In the genomic region with DNA sequence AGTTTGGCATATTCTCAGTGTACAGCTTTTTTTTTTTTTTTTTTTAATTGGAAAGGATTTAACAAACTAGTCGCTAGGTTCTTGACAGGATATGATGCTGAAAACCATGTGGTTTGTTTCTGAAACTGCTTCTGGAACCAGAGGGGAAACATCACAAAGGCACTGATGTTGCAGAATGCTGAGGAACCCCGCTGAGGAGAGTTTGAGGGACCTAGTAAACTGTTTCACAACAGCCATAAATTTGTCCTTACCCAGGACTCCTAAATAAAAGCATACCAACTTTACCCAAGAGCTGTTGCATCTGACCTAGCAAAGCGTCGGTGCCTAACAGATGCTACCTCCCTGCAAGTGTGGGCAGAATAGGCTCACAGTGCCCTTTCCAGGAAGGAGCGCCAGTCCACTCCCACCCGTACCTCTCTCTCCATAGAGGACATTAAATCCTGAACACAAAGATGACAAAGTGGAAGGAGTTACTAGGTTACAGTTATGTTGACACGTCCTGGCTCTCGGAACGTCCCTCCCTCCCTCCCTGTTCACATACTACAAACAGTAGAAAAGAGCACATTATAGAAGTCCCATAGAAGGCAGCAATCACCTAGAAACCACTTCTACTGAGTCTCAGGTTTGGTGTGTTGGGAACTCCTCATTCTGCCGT, we compare ENCODE assay signal across 7 mouse cellular contexts. TPM values are rescaled to one million over a fixed set of nuclear protein-coding genes. Genes with fewer than 3 reads are reported as not detected.
DNase-seq lines count a peak whose midpoint lies in the region; ATAC-seq and TF ChIP-seq lines count a peak whose summit lies in the region.

No protein-coding gene starts in this region.

- peak; percentile 66 for DNase-seq in CD4-positive helper T cell, adult 2 months (ENCODE audit: low read depth, low spot score)
- DNase-seq in CH12.LX (ENCODE audit: extremely low read depth) = no peak
- DNase-seq in hindbrain, embryonic 11.5 days (ENCODE audit: low spot score) = no peak
- no peak for DNase-seq in urinary bladder, adult 2 months (ENCODE audit: low spot score)
- no peak for DNase-seq in adrenal gland, postnatal 36 days
- DNase-seq in cerebellum, adult 9-11 months = no peak

- H3K9ac ChIP-seq in CH12.LX (ENCODE audit: insufficient read depth, low read depth) = no peak overlapping the region
- H3K9ac ChIP-seq in hindbrain, embryonic 11.5 days (ENCODE audit: low read depth, low read length) = no peak overlapping the region
- H3K9ac ChIP-seq in midbrain, embryonic 13.5 days (replicated peaks) = no peak overlapping the region

- dilution Hi-C loops in CH12.LX (cut with MboI; ENCODE audit: extremely low pct_ligation_motif_present, extremely low pct_unique_long_range_greater_than_20kb, low sequenced_read_pairs) = no loop called here

- no peaks in the 10 kb centered on the region for H3K36me3 ChIP-seq in CH12.LX (replicated peaks in 1 of 2; ENCODE audit: control insufficient read depth in 1 of 2, insufficient read depth in 1 of 2, low read length in 1 of 2)
- H3K36me3 ChIP-seq in hindbrain, embryonic 11.5 days (ENCODE audit: control insufficient read depth, insufficient read depth, low read length) = no peaks in the 10 kb centered on the region
- H3K36me3 ChIP-seq in midbrain, embryonic 13.5 days = no peaks in the 10 kb centered on the region

- peak overlapping the region; percentile 73 for H3K4me2 ChIP-seq in CH12.LX (ENCODE audit: insufficient read depth, low read depth, poor library complexity, severe bottlenecking)
- peak overlapping the region; percentile 87 for H3K4me2 ChIP-seq in hindbrain, embryonic 11.5 days (replicated peaks; ENCODE audit: low read depth, low read length)
- H3K4me2 ChIP-seq in midbrain, embryonic 13.5 days (replicated peaks) = peak overlapping the region; percentile 81

- H3K27ac ChIP-seq in CH12.LX (ENCODE audit: insufficient read depth, low read depth) = no peak overlapping the region
- H3K27ac ChIP-seq in hindbrain, embryonic 11.5 days (ENCODE audit: low read depth, low read length) = no peak overlapping the region
- H3K27ac ChIP-seq in midbrain, embryonic 13.5 days = no peak overlapping the region

- H3K4me1 ChIP-seq in CH12.LX (ENCODE audit: control insufficient read depth in 1 of 2, insufficient read depth in 2 of 2) = peaks cover 7 to 43% of the 10 kb centered on the region in 2 experiments
- H3K4me1 ChIP-seq in hindbrain, embryonic 11.5 days (replicated peaks; ENCODE audit: control insufficient read depth, insufficient read depth, low read length) = peaks cover 3% of the 10 kb centered on the region; the same call in 1 of the 2 replicates
- H3K4me1 ChIP-seq in midbrain, embryonic 13.5 days (replicated peaks) = peaks cover 27% of the 10 kb centered on the region

- in situ Hi-C loops in CH12.LX (cut with MboI; ENCODE audit: low pct_ligation_motif_present, low pct_unique_long_range_greater_than_20kb, low sequenced_read_pairs) = no loop called here

- no peak for TF ChIP-seq POLR2A in CH12.LX (IDR thresholded peaks at IDR 0.05; ENCODE audit: low read depth, low read length)

- no peak for TF ChIP-seq RAD21 in CH12.LX (IDR thresholded peaks at IDR 0.05; ENCODE audit: low read depth, low read length)

- WGBS in hindbrain, embryonic 11.5 days = 62% methylated on average over 10 of the region's 10 CpGs
- whole genome bisulfite sequencing in midbrain, embryonic 13.5 days = 64% methylated on average over 10 of the region's 10 CpGs

- H3K27me3 ChIP-seq in CH12.LX (replicated peaks) = peaks cover 11% of the 10 kb centered on the region
- no peaks in the 10 kb centered on the region for H3K27me3 ChIP-seq in hindbrain, embryonic 11.5 days (ENCODE audit: control insufficient read depth, insufficient read depth, low read length)
- H3K27me3 ChIP-seq in midbrain, embryonic 13.5 days = peaks cover 17% of the 10 kb centered on the region

- ATAC-seq in hindbrain, embryonic 11.5 days (ENCODE audit: low FRiP score) = no peak
- no peak for ATAC-seq in midbrain, embryonic 13.5 days

- peak overlapping the region in 2 of 3 experiments; percentile 14 to 79 for H3K4me3 ChIP-seq in CH12.LX (replicated peaks in 1 of 3; ENCODE audit: low read depth in 2 of 3, low read length in 2 of 3, poor library complexity in 1 of 3)
- peak overlapping the region; percentile 86; the same call in 1 of the 2 replicates for H3K4me3 ChIP-seq in hindbrain, embryonic 11.5 days (ENCODE audit: low read depth, low read length)
- H3K4me3 ChIP-seq in midbrain, embryonic 13.5 days (replicated peaks) = peak overlapping the region; percentile 81

- TF ChIP-seq EP300 in CH12.LX (IDR thresholded peaks at IDR 0.05; ENCODE audit: low read length) = no peak

- H3K9me3 ChIP-seq in CH12.LX (replicated peaks; ENCODE audit: low read length) = peaks cover 2% of the 10 kb centered on the region
- no peaks in the 10 kb centered on the region for H3K9me3 ChIP-seq in hindbrain, embryonic 11.5 days (ENCODE audit: control insufficient read depth, low read length)
- no peaks in the 10 kb centered on the region for H3K9me3 ChIP-seq in midbrain, embryonic 13.5 days

- no peak for TF ChIP-seq CTCF in CH12.LX (conservative IDR thresholded peaks at IDR 0.05 in 1 of 2, IDR thresholded peaks at IDR 0.05 in 1 of 2; ENCODE audit: low read depth in 2 of 2, low read length in 2 of 2)

- H3K79me2 ChIP-seq in CH12.LX (replicated peaks; ENCODE audit: control insufficient read depth, extremely low read depth, insufficient read depth, poor library complexity, severe bottlenecking) = no peaks in the 10 kb centered on the region

TF ChIP-seq in CH12.LX, 34 proteins besides CTCF, POLR2A, EP300 and RAD21:
- no peak for TF ChIP-seq TCF12 (IDR thresholded peaks at IDR 0.05; ENCODE audit: low read depth, low read length)
- TF ChIP-seq MXI1 (IDR thresholded peaks at IDR 0.05; ENCODE audit: low read depth, low read length) = no peak
- peak; percentile 48; the same call in 1 of the 2 replicates for TF ChIP-seq ZNF384 (IDR thresholded peaks at IDR 0.05; ENCODE audit: low read depth, low read length)
- no peak for TF ChIP-seq USF2 (conservative IDR thresholded peaks at IDR 0.05; ENCODE audit: low read depth, low read length)
- no peak for TF ChIP-seq SMC3 (IDR thresholded peaks at IDR 0.05; ENCODE audit: low read depth, low read length)
- no peak for TF ChIP-seq IRF4 (IDR thresholded peaks at IDR 0.05; ENCODE audit: low read depth, low read length)
- TF ChIP-seq POLR2AphosphoS2 (IDR thresholded peaks at IDR 0.05; ENCODE audit: low read depth, low read length) = no peak

RNA-seq across cellular contexts. Expression of a gene that starts 1.3 kb away (rescaled TPM):
- total RNA-seq in CH12.LX (2012; rRNA removed) (9.9 and 11.8 TPM in 2 replicates), CH12.LX (2014; rRNA removed) (4.4 and 5.0 TPM in 2 replicates)
- 6.9 and 7.3 TPM in 2 replicates for polyA plus RNA-seq in CH12.LX (2012; ENCODE audit: insufficient read length, low read depth)
- polyA plus RNA-seq in hindbrain, embryonic 11.5 days (2014; fragmentation: Nextera tagmentation; extraction: Ambion mirVana) = 6.6 and 6.7 TPM in 2 replicates
- 5.2 and 7.5 TPM in 2 replicates for polyA plus RNA-seq in midbrain, embryonic 13.5 days (2015; fragmentation: Nextera tagmentation; extraction: Ambion mirVana)
- 36.7 and 39.8 TPM in 2 replicates for polyA plus RNA-seq in urinary bladder, adult 2 months (2012; rRNA removed)
- total RNA-seq in adrenal gland, postnatal 36 days (2021) = 10 to 100 TPM; 19.7 to 23.7 TPM
